Mouse (Mus musculus): ENCODE data around the gene Pde6d. TPM values are rescaled to one million over a fixed set of nuclear protein-coding genes. Genes with fewer than 3 reads are reported as not detected.
"Not testable (repeated sequence)": the region's sequence is repeated elsewhere in the genome, so short reads cannot be mapped to it uniquely, and the experiment has no call there.

Pde6d gene
- polyA plus RNA-seq, 1 experiment from 2014 or later: 59.7 TPM

DNA sequence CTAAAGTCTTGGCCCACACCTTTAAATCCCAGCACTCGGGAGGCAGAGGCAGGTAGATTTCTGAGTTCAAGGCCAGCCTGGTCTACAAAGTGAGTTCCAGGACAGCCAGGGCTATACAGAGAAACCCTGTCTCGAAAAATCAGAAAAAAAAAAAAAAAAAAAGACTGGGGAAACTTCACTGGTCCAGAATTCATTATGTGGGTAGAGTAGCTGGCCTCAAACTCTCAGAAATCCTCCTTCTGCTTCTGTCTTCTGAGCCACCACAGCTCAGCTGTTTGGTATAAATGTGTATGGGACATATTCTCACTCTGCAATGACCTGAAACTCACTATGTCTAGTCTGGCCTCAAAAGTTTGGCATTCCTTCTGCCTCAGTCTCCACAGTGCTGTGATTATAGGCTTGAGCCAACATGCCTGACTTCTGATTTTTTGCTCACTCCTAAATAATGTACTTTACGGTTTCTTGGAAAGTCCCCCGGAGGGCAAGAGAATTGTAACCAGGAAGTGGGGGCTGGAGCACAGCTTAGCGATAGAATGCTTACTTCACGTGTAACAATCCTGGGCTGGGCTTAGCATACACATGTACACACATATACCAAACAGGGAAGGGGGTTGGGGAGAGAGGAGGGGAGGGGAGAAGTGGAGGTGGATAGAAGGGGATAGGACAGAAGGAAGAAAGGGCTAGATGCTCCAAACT, 66.6 kb downstream of the Pde6d start:
- TF ChIP-seq CTCF (IDR thresholded peaks at IDR 0.05): no peak
- DNase-seq (ENCODE audit: low read depth, low spot score) (no peak), ATAC-seq (no peak)
- no peaks in the 10 kb centered on the region for H3K27me3 ChIP-seq
- in situ Hi-C loops (cut with MboI; ENCODE audit: low pct_unique_long_range_greater_than_20kb): no loop called here
- CTCF ChIA-PET: interaction anchor here (1.6 to 25.4 kb wide), 2 partner anchors 12 kb away, joined by 7 to 307 read pairs; partner anchors contain the start of gene Ptma
- POLR2A ChIA-PET: interaction anchor here (0.6 to 2.6 kb wide), 2 partner anchors 10 to 356 kb away, joined by 3 to 9 read pairs; partner anchors contain the start of gene Ptma

DNA sequence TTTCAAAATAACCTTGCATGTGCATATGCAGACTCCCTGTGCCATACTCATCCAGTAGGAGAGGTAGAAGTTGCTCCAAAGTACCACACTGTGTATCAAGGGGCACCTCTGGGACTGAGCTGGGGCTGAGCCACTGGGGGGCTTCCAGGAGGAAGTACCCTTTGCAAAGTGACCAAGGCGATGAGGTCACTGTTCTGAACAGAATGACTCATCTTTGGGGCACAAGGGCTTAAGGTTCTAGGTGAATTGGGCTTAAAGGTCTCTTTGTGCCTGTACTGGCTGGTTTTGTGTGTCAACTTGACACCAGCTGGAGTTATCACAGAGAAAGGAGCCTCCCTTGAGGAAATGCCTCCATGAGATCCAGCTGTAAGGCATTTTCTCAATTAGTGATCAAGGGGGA, 69.4 kb downstream of the Pde6d start:
- DNase-seq (ENCODE audit: low read depth, low spot score); in situ Hi-C loops (cut with MboI; ENCODE audit: low pct_unique_long_range_greater_than_20kb); H3K27me3 ChIP-seq; ATAC-seq: not testable (repeated sequence)
- CTCF ChIA-PET: interaction anchor here (25.4 kb wide), 1 partner anchor 15 kb away, joined by 307 read pairs; the partner anchor contains the start of gene Ptma
- POLR2A ChIA-PET: interaction anchor here (1.5 kb wide), 1 partner anchor 11 kb away, joined by 3 read pairs; no protein-coding TSS in a partner anchor

DNA sequence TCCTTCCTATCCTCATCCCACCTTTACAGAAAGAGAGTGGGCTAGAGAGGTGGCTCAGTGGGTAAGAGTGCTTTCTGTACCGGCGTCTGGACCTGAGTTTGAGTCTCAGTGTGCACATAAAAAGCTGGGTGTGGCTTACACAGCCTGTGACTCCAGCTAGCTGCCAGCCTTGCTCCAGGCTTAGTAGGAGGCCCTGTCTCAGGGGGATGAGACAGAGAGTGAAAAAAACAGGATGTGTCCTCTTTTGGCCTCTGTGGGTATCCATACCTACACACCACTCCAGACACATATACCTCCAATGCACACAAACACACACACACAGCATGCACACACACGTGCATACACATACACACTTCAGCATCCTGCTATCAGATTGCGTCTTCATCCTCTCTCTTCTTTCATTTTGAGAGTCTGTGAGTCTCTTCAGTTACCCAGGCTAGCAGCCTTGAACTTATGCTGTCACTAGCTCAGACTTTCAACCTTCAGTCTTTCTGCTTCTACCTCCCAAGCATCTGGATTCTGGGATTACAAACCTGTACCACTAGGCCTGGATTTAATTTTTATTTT, 70.2 kb downstream of the Pde6d start:
- H3K27me3 ChIP-seq: no peaks in the 10 kb centered on the region
- ChIA-PET CTCF (interaction anchor here (1.3 to 25.4 kb wide), 2 partner anchors 11 to 16 kb away, joined by 3 to 307 read pairs; partner anchors contain the start of gene Ptma), POLR2A (interaction anchor here (1.5 to 2.2 kb wide), 2 partner anchors 12 to 20 kb away, joined by 3 to 5 read pairs; no protein-coding TSS in a partner anchor)
- no peak for DNase-seq (ENCODE audit: low read depth, low spot score)
- ATAC-seq: no peak
- TF ChIP-seq CTCF (IDR thresholded peaks at IDR 0.05): no peak
- in situ Hi-C loops (cut with MboI; ENCODE audit: low pct_unique_long_range_greater_than_20kb): no loop called here

DNA sequence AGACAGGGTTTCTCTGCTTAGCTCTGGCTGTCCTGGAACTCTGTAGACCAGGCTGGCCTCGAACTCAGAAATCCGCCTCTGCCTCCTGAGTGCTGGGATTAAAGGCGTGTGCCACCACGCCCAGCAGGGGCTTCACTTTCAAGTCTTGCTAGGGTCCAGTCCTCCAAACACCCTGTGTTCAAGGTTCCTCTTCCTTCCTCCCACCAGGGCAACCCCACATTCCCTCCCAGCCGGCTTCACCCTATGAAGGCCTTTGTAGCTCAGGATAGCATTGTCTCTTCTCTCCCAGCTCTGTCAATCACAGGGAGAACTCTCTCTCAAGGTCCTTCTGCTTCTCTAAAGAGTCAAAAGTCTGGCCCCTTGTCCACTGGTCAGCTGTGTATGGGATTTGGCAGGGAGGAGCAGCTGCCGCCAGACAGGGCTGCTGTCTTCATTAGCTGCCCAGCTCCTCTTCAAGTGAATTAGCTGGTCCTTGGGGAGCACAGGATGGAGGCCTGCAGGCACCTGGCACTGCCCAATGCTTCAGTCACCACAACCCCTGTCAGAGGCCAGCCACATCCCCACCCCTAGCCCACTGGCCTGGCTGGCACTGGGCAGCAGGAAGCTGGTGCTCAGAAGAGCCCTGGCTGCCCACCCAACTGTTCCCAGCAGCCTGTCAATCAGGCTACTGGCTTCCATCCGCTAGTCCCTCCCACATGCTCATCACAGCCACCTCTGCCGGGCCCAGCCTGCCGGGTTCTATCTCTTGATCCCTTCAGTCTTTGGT, 71.6 kb downstream of the Pde6d start:
- H3K27me3 ChIP-seq: no peaks in the 10 kb centered on the region
- in situ Hi-C loops (cut with MboI; ENCODE audit: low pct_unique_long_range_greater_than_20kb): no loop called here
- CTCF ChIA-PET: interaction anchor here (25.4 kb wide), 1 partner anchor 17 kb away, joined by 307 read pairs; the partner anchor contains the start of gene Ptma
- TF ChIP-seq CTCF (IDR thresholded peaks at IDR 0.05): no peak
- ATAC-seq: no peak
- DNase-seq (ENCODE audit: low read depth, low spot score): no peak
- POLR2A ChIA-PET: interaction anchor here (1.1 to 2.2 kb wide), 3 partner anchors 11 to 21 kb away, joined by 3 to 9 read pairs (median 5); no protein-coding TSS in a partner anchor

DNA sequence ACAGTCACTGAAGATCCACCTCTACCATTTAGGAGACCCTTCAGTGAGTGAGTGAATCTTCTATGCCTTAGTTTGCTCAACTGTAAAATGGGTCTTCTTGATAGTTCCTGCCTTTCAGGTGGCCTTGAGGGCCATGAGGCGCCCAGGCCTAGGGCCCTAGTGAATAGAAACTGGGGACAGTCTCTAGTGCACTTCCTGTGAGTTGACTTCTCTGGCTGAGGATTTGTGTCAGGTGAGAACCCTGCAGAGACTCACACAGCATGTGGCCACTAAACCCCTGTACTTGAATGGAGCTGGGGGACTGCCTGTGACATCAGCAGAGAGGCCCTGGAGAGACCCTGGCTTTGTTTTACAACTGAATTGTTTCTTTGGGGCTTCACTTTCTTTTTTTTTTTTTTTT, 72.2 kb downstream of the Pde6d start:
- H3K27me3 ChIP-seq: no peaks in the 10 kb centered on the region
- CTCF ChIA-PET: interaction anchor here (2.2 to 25.4 kb wide), 2 partner anchors 18 to 71 kb away, joined by 10 to 307 read pairs; partner anchors contain the start of gene Ptma
- no peak for ATAC-seq
- DNase-seq (ENCODE audit: low read depth, low spot score): no peak
- in situ Hi-C loops (cut with MboI; ENCODE audit: low pct_unique_long_range_greater_than_20kb): no loop called here
- no peak for TF ChIP-seq CTCF (IDR thresholded peaks at IDR 0.05)
- POLR2A ChIA-PET: interaction anchor here (0.6 to 2.2 kb wide), 4 partner anchors 12 to 22 kb away, joined by 3 to 9 read pairs (median 5); no protein-coding TSS in a partner anchor

DNA sequence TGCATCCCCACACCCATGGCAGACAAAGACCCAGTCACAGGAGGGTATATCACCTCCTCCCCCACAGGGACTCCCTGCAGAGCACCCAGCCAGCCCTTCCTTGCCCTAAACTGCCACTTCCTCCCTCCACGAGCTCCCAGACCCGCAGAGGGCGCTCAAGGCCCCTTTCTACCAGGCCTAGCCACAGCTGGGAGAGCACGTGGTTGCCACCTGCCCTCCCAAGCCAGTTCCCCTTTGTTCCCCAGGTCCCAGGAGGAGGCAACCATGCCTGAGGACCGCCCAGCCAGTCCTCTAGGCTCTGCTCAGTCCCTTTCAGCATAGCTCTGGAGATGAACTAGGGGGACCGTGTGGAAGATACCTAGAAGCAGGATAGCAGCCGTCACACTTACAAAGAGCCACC, 73.0 kb downstream of the Pde6d start:
- in situ Hi-C loops (cut with MboI; ENCODE audit: low pct_unique_long_range_greater_than_20kb): no loop called here
- peak; percentile 66 for ATAC-seq
- no peak for TF ChIP-seq CTCF (IDR thresholded peaks at IDR 0.05)
- H3K27me3 ChIP-seq: no peaks in the 10 kb centered on the region
- no peak for DNase-seq (ENCODE audit: low read depth, low spot score)
- POLR2A ChIA-PET: interaction anchor here (0.6 to 1.8 kb wide), 4 partner anchors 17 to 22 kb away, joined by 3 to 9 read pairs (median 4); no protein-coding TSS in a partner anchor
- CTCF ChIA-PET: interaction anchor here (1.1 to 25.4 kb wide), 3 partner anchors 10 to 70 kb away, joined by 6 to 307 read pairs (median 10); partner anchors contain the start of gene Ptma

DNA sequence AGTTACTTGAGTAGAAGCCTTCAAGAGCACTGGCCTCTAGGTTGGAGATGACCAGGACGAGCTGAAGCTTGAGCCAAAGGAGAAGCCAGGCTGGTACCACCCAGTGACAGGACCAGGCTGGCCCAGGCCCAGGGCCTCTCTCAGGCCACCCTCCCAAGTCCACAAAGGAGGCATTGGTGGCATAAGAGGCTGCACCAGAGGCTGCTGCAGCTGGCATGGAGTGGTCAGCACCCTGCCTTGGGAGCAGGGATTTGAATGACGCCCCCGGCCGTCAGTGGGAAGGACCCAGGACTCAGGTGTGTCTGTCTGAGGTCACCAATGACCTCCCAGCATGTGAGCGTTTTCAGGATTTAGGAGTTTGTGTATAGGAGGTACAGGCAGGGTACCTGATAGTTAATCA, 74.6 kb downstream of the Pde6d start:
- ChIA-PET POLR2A (interaction anchor here (2.3 kb wide), 1 partner anchor 18 kb away, joined by 6 read pairs; the partner anchor contains the start of gene Ptma), CTCF (interaction anchor here (25.4 kb wide), 1 partner anchor 20 kb away, joined by 307 read pairs; the partner anchor contains the start of gene Ptma)
- no peak for TF ChIP-seq CTCF (IDR thresholded peaks at IDR 0.05)
- DNase-seq (ENCODE audit: low read depth, low spot score) (no peak), ATAC-seq (no peak)
- no peaks in the 10 kb centered on the region for H3K27me3 ChIP-seq
- in situ Hi-C loops (cut with MboI; ENCODE audit: low pct_unique_long_range_greater_than_20kb): no loop called here

DNA sequence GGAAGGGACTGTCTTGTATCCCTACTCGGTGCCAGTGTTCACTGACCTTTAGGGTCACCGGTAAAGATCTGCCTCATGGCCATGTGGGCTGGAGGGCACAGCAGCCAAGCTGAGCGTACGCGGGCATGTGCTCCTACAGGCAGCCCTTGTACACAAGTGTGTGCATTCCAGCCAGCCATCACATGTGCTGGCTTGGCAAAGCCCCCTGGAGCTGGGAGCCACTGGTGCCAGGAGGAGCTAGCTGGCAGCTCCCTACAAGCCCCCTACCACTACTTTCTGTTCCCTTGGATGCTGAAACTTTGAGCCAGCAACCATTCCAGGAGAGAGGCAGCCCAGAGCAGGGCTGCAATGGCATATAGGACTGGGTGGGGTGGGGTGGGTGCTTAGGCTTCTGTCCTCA, 76.0 kb downstream of the Pde6d start:
- ATAC-seq: no peak
- POLR2A ChIA-PET: interaction anchor here (1.1 to 2.3 kb wide), 2 partner anchors 20 to 71 kb away, joined by 3 to 6 read pairs; partner anchors contain the start of gene Ptma

DNA sequence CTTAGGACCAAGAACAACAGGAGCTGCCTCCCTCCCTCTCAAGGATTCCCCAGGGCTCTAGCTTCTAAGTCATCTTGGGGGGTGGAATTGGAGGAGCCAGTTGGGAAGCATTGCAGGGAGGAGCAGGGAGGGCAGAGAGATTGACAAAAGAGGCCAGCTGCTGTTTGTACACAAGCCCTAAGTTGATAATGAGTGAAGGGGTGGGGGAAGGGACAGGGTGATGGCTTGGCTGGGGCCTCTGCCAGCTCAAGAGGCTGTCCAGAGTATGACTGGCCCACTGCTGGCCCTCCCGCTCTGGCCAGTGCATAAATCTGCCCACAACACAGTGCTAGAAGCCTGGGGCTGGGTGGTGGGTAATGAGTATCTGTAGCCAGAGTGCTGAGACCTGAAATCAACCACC, 77.0 kb downstream of the Pde6d start:
- no peaks in the 10 kb centered on the region for H3K27me3 ChIP-seq
- no peak for TF ChIP-seq CTCF (IDR thresholded peaks at IDR 0.05)
- no peak for ATAC-seq
- ChIA-PET POLR2A (interaction anchor here (1.8 to 2.8 kb wide), 3 partner anchors 17 to 22 kb away, joined by 5 to 20 read pairs (median 15); partner anchors contain the start of gene Ptma), CTCF (interaction anchor here (2.9 to 25.4 kb wide), 3 partner anchors 13 to 66 kb away, joined by 10 to 307 read pairs (median 15); partner anchors contain the start of gene Ptma)
- no peak for DNase-seq (ENCODE audit: low read depth, low spot score)
- in situ Hi-C loops (cut with MboI; ENCODE audit: low pct_unique_long_range_greater_than_20kb): no loop called here

More for the DNA sequence above, 76.0 kb downstream of the Pde6d start:
- DNase-seq (ENCODE audit: low read depth, low spot score): no peak
- in situ Hi-C loops (cut with MboI; ENCODE audit: low pct_unique_long_range_greater_than_20kb): no loop called here
- CTCF ChIA-PET: interaction anchor here (2.9 to 25.4 kb wide), 3 partner anchors 12 to 67 kb away, joined by 10 to 307 read pairs (median 15); partner anchors contain the start of gene Ptma
- H3K27me3 ChIP-seq: no peaks in the 10 kb centered on the region
- TF ChIP-seq CTCF (IDR thresholded peaks at IDR 0.05): no peak
